Mouse (Mus musculus): ENCODE results near the gene Arhgef17.

Gene Arhgef17

DNA sequence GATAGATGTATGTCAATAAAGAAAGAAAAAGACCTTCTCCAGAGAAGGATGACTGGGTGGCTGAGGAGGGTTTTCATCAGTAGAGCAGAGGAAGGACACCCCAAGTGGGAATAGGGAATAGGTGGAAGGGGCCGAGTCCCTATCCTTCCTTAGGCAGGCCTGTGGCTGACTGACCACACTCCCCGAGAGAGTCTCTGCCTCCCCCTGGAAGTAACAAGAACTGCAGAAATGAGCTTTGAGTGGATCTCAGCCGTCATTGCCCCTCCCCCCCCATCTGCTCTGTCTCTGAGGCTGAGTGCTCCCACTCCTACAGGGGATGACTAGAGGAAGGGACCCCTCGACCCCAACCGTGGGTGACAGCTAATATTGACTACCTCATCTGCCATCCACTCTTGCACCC lies 9.3 kb upstream of the Arhgef17 start:
- DNase-seq (ENCODE audit: low spot score), result no peak

DNA sequence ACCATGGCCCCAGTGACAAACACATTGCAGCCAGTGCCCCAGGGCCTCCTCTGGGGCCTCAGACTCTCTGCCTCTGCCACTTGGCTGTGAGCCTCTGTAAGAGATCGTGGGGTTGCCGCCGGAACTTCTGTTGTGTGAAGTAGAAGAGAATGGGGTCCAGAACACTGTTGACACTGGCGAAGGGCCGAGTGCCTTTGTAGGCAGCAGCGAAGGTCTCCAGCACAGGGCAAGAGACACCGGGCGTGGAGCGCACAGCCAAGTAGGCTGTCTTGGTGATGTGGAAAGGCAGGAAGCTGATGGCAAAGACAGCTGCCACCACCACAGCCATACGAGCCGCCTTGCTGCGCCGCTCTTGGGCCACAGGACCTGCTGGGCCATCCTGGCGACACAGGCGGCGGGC lies 6.2 kb upstream of the Arhgef17 start:
- no peak for DNase-seq (ENCODE audit: low spot score)

DNA sequence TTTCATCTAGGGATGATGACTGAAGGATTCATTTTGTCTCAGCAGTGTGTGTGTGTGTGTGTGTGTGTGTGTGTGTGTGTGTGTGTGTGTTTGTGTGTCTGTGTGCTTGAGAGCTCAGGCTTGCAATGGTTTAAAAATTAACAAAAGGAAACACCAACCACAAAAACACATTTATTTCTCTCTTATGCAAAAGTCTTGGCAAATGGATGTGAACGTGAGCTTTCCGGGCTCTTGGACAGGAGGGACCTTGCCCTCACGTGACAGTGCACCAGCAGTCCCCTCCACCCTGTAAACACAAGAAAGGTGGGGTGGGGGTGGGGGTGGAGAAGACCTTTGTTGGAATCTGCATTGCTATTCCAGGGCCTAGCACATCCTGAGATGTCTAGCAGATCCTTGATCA lies 5.6 kb upstream of the Arhgef17 start:
- no peak for DNase-seq (ENCODE audit: low spot score)

DNA sequence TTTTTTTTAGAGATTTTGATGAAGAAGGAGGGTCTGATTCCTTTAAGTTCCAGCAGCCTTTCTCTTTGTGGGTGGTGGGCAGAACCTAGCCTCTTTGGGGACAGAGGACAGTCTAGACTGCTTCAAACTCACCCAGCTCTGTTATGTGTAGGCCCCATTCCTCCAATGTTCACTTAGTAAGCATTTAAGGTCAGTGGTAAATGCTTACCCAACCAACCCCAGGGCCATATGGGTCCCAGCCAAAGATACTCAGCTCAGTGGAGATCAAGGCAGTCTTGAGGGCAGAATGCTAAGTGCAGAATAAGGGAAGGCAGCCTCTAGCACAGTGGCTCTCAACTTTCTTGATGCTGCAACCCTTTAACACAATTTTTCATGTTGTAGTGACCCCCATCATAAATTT lies 1.6 kb upstream of the Arhgef17 start:
- no peak for DNase-seq (ENCODE audit: low spot score)

DNA sequence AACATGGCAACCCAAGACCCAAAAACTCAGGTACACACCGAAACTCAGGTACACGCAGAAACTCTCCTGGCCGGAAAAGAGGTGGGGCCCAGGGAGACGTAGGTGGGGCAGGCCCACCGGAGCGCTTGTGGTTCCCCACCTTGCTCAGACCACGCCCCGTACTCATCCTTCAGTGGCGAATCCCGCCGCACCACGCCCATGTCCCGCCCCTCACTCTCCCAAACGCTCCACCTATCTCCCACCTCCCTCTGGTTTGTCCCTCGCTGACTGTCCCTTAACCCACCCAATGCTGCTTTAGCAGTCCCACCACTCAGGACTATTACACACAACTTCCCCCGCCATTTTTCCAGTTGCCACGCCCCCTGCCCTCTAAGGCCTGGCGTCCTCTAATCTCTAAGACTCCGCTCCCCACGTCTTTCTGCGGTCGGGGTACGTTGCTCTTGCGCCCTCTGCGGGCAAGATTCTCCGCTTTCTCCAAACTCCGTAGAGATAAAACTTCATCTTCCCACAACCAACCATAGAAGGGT lies 637 bp upstream of the Arhgef17 start:
- no peak for DNase-seq (ENCODE audit: low spot score)

DNA sequence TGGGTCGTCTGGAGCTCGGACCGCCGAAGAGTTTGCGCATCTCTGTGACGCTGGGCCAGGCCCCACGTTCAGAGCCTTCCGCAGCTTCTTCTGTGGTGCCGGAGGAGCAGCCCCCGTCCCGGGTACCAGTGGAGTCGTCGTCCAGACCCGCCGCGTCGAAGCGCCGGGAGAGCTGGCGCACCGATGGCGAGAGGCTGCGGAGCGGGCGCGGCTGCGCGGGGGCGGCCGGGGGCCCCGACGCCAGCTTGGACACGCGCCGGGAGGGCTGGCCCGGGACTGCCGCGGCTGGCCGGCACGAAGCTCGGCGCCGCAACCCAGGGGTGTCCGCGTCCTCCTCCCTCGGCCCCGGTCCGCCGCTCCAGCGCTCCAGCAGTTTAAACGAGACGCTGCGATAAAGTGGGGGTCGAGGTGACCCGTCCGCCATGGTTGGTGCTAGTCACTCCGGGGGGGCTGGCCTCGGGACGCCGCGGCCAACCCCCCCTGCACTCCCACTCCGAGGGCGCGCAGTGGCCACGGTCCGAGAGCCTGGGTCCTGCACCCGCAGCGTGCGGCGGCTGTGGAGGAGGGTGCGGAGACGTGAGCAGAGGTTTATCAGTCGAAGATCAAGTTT lies 486 bp downstream of the Arhgef17 start:
- DNase-seq (ENCODE audit: low spot score), result no peak

DNA sequence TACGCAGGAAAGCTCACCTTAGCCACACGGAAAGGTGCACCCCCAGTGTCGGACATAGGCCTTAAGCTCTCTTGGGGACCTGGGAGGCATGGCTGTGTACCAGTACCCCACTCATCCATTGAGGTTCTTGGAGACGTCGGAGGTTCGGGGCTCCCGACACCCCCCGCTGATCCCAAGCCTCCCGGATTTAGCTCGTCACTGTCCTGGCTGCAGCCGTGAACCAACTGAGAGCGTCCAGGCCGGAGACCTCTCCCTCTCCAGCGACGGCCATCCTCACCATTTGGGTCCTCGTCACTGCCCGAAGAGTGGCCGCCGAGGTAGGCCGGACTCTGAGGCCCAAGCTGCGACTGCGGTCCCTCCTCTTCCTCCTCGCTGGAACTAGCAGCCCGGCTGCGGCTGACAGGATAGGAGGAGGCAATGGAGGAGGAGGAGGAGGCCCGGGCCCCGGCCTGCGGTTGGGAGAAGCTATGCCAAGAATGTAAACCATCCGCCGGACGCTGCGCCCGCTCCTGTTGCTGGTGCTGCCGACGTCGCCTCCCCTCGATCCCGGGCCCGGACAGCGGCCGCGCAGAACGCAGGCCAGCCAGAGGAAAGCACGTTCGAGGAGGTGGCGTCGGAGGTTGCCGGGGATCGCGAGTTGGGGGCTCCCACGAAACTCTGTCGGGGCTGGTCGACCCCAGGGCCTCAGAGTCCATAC lies 1.1 kb downstream of the Arhgef17 start:
- DNase-seq (ENCODE audit: low spot score), result no peak

DNA sequence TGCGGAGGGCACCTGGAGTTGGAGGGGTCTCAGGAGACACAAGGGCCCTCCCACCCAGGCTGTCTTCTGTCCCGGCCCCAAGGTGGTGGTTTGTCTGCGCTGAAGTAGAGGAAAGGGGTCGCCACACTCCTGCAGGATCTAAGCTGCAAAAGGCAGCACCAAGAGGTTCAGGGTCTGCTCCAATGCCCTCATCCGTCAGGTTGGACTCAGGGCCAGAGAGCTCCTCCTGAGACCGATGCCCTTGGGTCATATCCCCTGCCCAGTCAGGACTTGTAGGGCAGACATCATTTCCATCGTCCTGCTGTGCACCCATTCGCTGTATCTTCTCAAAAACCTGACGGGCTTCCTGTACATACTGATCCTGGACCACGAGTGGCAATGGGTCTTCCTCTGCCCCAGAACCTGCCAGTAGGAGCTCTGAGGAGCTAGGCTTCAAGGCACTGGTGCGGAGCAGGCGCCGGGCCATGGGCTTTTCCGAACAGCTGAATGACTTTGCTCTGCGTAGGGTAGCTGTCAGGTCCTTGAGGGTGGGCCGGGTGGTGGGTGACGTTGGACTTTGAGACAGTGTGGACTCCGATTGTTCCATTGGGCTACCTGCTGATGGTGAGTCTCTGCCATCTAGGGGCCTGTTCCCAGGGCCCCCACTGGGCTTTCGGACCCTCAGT lies 2.1 kb downstream of the Arhgef17 start:
- DNase-seq (ENCODE audit: low spot score), result no peak

DNA sequence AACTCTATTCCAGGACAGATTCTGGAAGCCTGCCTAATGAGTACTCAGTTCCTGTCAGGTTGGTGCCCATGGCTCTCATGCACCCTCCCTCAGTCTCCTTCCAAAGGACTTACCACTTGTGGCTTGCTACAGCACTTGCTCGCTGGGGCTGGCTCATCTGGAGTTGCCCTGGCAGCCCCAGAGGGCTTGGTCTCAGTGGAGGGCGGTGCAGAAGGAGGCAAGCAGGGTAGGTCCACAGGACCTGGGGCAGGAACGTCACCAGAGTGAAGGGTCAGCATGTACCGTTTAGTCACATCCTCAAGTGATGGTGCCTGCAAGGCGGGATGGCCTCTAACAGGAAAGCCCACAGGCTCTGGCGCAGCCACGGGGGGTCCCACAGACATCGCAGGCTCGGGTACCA lies 3.5 kb downstream of the Arhgef17 start:
- no peak for DNase-seq (ENCODE audit: low spot score)

DNA sequence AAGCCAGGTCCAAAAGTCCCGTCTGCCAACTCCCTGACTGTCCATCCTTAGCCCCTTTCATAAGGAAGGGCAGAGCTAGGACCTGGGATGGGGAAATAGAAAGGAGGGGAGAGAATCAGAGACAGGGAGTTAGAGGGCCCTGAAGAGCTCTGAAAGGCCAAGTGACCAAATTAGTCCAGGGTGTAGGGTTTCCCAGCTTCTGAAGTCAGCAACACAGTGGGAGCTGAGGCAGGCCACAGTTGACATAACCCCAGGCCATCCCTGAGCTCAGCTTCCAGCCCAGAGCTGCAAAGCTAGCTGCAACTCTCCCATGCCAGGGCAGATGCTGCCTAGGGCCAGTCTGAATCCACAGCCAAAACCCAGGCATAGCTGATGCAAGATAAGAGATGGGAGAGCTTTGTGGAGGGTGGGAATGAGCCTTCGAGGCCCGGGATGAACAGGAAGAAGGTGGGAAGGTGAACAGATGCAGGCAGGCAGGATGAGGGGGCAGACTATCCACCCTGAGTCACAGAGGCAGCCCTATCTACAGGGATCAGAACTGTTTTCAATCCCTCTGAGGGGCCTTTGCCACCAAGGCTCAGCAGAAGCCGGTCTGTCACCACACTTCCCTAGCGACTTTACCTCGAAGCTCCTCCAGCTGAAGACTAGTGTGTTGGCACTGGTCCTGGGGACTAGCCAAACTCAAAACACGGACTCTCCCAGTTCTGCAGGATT lies 4.5 kb downstream of the Arhgef17 start:
- DNase-seq (ENCODE audit: low spot score), result no peak

DNA sequence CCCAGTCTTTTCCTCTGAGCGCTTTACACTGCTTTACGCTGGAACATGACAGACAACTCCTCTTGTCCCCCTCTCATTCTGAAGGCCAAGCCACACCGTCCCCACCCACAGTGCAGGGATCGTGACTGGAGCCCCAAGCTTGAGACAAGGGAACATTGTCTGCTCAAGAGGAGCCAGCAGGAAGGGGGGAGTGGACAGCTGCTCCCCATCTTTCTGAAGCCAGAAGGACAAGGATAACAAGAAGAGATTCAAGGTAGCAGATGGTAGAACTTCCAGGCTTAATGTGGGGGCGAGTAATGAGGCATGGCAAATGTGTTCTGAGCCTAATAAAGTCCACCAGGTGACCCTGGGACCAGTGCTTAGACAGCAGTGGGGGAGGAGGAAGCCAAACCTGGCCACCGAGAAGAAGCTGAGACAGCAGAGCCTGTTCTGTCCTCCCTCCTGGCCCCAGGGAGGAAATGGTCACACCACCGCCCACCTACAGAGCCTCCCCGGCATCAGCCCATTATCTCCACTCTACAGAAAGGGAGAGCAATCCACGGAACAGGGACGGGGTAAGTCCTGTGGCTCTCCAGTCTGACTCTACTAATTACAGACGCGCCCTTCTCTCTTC lies 5.5 kb downstream of the Arhgef17 start:
- no peak for DNase-seq (ENCODE audit: low spot score)

DNA sequence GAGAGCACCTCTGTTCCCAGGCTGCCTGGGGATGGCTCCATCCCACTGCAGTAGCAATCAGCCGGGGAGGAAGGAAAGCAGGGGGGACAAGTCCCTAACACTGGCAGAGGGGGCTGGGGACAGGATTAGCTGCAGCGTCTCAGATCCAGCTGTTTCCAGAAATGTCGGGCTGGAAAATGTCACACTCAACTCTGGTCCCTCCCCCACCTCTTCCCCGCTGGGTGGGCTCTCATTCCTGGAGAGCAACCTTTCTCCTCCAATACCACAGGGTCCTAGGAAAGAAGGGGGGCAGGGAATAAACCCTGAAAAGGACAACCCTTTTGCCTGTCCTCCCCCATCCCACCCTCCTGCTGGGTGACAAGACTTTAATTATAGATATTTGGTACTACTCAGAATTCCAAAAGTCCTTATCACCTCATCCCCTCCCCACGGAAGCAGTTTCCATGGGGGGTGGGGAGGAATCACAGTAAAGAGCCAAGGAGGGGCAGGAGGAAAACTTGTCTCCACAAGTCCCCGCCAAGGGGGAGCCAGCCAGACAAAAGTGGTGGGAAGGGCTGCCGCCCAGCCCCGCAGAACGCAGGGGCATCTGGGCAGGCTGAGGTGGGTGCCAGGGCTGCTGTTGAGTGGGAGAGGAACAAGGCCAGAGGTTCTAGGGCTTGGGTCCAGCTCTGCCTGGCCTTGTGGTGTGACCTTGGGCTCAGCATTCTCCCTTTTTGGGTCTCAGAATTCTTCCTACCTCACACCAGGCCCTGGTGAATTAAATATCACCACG lies 7.0 kb downstream of the Arhgef17 start:
- no peak for DNase-seq (ENCODE audit: low spot score)

DNA sequence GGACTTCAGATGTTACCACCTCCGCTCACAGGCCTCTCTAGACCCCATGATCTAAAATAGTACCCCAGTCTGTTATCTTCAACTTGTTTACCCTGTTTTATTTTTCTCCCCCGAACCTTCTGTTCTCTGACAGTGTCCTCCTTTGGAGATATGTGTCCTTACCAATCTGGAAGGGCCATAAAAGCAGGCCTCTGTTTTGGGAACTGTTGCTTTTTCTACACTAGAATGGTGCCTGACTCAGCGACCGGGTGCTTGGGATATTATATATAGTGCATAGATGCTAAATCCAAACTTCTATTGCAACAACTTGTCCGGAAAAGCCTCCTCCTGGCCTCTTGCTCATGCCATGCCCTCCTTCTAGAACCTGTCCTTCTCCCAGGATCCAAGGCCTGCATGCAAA lies 7.7 kb downstream of the Arhgef17 start:
- no peak for DNase-seq (ENCODE audit: low spot score)

DNA sequence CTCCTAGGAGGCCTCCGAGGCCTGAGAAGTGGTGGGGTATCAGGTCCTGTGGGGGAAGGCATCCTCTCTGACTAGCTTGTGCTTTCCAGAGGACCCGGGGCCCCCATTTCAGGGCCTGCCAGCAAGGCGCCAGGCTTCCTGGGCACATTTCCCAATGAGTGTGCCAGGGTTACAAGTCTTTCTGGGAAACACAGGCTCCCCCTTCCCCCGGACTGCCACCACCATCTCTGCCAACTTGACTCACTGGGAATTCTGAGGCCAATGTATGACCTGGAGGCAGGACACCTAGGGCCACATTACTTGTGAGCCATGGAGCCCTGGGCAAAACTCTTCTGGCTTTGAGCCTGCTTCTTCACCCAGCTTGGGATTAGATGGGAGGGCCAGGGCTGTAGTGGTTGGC lies 9.0 kb downstream of the Arhgef17 start:
- no peak for DNase-seq (ENCODE audit: low spot score)

DNA sequence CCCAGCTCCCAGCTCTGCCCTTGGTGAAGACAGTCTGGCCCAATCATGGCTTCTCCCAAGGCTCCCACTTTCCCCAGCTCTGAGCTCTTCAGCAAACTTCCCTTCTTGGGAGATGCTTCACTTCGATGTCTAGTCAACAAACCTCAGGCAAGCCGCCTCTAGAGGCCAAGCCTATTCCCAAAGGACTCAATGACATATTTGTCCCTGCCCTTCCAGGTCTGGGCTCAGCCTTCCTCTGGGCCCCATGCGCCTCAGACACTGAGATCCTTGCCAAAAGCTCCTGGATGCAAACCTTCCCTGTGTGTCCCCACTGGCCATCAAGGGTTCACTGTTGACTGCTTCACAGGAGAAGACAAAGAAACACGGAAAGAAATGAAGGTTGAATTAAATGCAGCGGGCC lies 10.6 kb downstream of the Arhgef17 start:
- DNase-seq (ENCODE audit: low spot score), result no peak

DNA sequence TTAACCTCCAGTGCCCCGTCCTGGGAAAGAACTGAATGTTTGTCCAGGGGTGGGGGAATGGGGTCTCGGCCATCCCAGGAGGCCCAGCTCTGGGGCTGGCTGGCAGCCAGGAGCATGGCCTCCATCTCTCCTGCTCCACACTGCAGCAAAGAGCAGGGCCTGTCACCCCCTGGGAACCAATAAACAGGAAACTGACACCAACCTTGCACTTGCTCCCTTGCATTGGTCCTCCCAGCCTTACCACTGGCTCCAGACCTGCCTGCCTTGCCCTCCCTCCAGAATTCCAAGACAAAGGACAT lies 12.1 kb downstream of the Arhgef17 start:
- no peak for DNase-seq (ENCODE audit: low spot score)

DNA sequence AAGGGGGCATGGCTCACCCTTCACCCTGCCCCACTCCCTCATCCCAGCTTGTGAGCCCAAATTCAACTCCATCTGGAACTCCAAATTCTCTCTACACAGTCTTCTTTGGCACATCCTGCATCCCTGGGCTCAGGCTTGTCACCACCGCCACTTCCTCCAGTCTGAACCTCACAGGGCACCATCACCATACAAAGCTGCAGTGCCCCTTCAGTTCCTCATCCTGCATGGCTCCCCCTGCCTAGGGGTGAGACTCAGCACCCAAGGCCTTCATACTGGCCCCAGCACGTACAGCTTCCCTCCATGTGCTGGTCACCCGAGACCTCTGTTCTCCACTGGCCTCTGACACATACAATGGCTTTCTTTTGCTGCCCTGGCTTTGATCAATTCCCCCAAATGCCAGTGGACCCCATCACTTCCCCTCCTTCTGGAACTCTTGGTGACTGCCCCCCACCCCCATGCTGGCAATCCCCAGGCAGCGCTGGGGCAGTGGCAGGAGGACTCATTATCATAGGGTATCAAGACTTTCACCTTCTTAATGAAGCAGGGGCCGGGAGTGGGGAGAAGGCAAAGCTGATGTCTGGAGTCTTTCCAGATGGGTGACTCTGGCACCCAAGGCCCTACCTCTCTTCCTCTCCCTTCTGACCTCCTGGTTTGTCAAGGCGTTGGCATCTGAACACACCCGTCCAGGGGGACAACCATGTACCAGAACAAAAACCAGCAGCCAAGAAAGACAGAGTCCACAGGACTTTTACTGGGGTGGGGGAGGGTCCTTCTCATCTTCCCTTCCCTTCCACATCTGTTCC lies 12.7 kb downstream of the Arhgef17 start:
- DNase-seq (ENCODE audit: low spot score), result no peak

DNA sequence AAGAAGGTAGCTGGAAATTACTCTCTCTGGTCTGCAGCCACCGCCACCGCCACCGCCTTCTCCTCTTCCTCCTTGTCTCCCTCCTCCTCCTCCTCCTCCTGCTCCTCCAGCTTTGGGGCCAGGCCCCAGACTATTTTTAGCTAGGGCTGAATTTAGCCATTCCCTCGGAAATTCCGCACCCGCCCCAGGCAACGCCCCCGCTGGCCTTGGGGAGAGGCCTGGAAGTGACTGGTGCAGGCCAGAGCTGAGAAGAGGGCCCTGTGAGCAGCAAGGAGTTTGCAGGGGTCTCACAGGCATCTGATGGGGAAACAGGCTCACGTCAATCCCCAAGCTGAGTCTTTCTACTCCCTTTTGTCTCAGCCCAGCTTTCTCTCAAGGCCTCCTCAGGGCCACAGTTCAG lies 13.7 kb downstream of the Arhgef17 start:
- DNase-seq (ENCODE audit: low spot score), result no peak

DNA sequence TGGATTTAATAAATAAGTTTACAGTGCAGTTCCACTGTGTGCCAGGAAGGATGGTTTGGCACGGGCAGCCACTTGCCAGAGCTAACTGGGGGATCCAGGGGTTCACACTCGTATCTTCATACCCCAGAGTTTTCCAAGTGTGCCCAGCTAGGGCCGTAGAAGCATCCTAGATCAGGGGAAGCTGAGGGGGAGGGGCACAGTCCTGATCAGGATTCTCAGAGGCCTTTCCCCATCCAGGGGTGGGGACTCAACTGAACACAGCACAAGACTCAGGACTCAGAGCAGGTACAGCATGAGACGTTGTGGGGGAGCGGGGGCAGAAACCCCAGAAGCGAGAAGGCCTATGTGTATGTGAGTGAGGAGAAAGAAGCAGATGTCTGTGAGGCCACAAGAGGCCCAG lies 14.2 kb downstream of the Arhgef17 start:
- DNase-seq (ENCODE audit: low spot score), result no peak

DNA sequence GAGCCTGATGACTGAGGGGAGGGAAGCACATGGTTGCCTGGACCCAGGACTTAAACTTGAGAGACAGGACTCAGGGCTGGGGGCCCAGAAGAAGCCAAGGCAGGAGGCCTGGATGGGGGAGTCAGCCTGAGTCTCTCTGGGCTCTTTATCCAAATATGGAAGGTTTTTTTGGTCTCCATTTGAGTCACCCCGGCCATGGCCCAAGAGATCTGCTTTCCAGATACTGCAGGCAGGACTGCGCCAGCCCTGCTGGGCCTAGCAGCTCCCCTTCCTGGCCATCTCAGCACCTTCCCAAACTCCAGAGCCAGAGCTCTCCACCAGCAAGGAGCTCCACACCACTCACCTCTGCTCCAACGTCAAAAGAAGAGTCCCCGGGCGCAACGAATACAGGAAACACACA lies 15.4 kb downstream of the Arhgef17 start:
- DNase-seq (ENCODE audit: low spot score), result no peak

DNA sequence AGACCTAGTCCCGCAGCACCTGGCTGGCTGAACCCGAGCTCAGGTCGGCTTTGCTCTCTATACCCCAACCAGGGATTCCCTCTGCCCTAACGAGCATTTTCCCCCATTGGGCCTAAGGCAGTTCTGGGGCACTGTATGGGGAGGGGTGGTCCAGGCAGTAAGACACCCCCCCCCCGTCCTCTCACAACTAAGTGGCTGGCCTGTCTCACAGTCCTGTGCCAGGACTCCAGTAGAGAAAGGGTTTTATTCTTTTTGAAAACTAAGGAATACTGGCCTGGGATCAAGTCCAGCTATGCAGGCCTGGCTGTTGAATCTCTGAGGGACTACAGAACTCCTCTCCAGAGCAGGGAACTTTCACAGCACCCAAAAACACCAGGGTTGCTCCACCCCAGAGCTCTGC lies 16.7 kb downstream of the Arhgef17 start:
- no peak for DNase-seq (ENCODE audit: low spot score)

Data from left cerebral cortex, adult 11 months (tissue).